Mouse (Mus musculus) brain, embryonic 14.5 days (tissue): Measurements from ENCODE around the gene Six5. TPM values are rescaled to one million over a fixed set of nuclear protein-coding genes. Genes with fewer than 3 reads are reported as not detected.
"Not testable (repeated sequence)": the region's sequence is repeated elsewhere in the genome, so short reads cannot be mapped to it uniquely, and the experiment has no call there.

Experiments
- DNase-seq: peaks from one replicate; pipeline ENCODE4 v3.0.0-alpha.2; 2011; ENCODE audit warnings: low read depth
- CTCF ChIP-seq: fragments of 200-500 bp; IDR thresholded peaks from 2 replicates; pipeline ENCODE4 v1.5.1; 2012; ENCODE audit warnings: inconsistent platforms, mild to moderate bottlenecking, moderate library complexity, borderline replicate concordance; ENCODE audit not compliant: insufficient read depth, insufficient read length; ENCODE audit errors: extremely low read depth
- POLR2A ChIP-seq: fragments of 200-500 bp; IDR thresholded peaks from 2 replicates; pipeline ENCODE4 v1.6.1; 2012; ENCODE audit warnings: mild to moderate bottlenecking, inconsistent platforms, borderline replicate concordance; ENCODE audit not compliant: poor library complexity, insufficient read depth, insufficient read length, severe bottlenecking; ENCODE audit errors: extremely low read depth
- polyA plus RNA-seq: library from polyadenylated mRNA; depleted of rRNA; stranded (reverse); fragments of >200 nt; gene quantifications from 2 replicates; pipeline ENCODE4 v1.2.3, GENCODE M21; 2012

Six5 gene
- polyA plus RNA-seq, 1 experiment = 16.3 TPM

- DNase-seq = no peak
- no peak for TF ChIP-seq CTCF
- TF ChIP-seq POLR2A = no peak
Observed at GRCm38 (mm10) chr7:19055108-19055507, 39.3 kb upstream of the Six5 start.

- TF ChIP-seq CTCF (no peak), POLR2A (no peak)
- DNase-seq = no peak
Observed at GRCm38 (mm10) chr7:19057405-19057804, 37.0 kb upstream of the Six5 start.

GRCm38 (mm10) chr7:19065896-19066295 lies 28.5 kb upstream of the Six5 start:
- TF ChIP-seq CTCF (no peak), POLR2A (no peak)
- DNase-seq = no peak

- TF ChIP-seq POLR2A (no peak), CTCF (no peak)
- DNase-seq = no peak
Observed at GRCm38 (mm10) chr7:19067063-19067462, 27.3 kb upstream of the Six5 start.

- TF ChIP-seq POLR2A = no peak
- TF ChIP-seq CTCF = no peak
- no peak for DNase-seq
Observed at GRCm38 (mm10) chr7:19067935-19068334, 26.5 kb upstream of the Six5 start.

DNA sequence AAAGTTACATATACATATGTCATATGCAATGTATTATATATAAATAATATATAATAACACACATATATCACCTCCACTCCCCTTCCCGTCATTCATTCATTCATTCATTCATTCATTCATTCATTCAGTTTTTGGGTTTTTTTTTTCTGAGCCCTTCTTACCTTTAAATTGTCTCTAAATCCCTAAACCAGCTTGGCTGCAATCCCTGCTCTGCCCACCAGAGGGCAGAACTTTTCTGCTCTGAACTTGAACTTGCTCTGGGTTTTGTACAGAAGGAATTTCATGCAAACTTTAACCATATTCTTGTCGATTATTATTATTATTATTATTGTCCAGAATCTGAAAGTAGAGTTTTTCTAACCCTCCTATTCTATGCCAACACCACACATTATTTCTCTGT lies 25.7 kb upstream of the Six5 start:
- peak; percentile 79 for DNase-seq
- TF ChIP-seq CTCF = peak; percentile 85; the same call in 1 of the 2 replicates
- no peak for TF ChIP-seq POLR2A

DNA sequence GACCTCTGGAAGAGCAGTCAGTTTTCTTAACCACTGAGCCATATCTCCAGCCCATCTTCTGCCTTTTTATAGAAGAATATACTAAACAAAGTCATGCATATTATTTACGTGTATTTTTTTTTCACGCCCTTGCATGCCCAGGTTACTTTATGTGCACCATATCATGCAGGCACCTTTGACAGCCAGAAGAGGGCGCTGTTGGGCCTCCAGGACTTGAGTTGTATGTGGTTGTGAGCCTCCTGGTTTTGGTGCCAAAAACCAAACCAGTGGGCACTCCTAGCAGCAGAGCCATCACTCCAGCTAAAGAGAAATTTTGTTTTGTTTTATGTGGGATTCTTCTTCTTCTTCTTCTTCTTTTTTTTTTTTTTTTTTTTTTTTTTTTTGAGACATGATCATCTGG lies 24.9 kb upstream of the Six5 start:
- DNase-seq = no peak
- TF ChIP-seq POLR2A = no peak
- TF ChIP-seq CTCF = peak; percentile 53; the same call in 1 of the 2 replicates

GRCm38 (mm10) chr7:19071024-19071423 lies 23.4 kb upstream of the Six5 start:
- not testable (repeated sequence) for DNase-seq

DNA sequence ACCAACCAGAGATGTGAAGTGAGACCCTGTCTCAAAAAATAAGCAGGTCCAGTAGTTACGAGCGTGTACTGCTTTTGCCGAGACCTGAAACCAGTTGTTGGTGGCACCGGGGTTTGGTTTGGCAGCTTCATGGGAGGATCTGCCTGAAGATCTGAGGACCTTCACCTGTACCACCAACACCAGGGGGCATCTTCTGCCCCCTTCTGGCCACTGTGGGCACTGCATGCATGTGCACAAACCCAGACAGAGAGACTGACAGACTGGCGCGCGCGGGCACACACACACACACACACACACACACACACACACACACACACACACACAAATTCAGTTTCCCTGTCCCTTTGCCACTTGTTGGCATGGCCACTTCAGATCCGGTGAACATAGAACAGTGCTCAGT lies 20.9 kb upstream of the Six5 start:
- TF ChIP-seq POLR2A (no peak), CTCF (peak; percentile 57)
- no peak for DNase-seq

GRCm38 (mm10) chr7:19074494-19074893 lies 19.9 kb upstream of the Six5 start:
- TF ChIP-seq POLR2A (no peak), CTCF (no peak)
- no peak for DNase-seq

GRCm38 (mm10) chr7:19075231-19075630 lies 19.2 kb upstream of the Six5 start:
- TF ChIP-seq CTCF = no peak
- no peak for TF ChIP-seq POLR2A
- no peak for DNase-seq

- no peak for TF ChIP-seq CTCF
- peak; percentile 92 for TF ChIP-seq POLR2A
- DNase-seq = peak; percentile 99
Observed at GRCm38 (mm10) chr7:19075723-19076585, 18.4 kb upstream of the Six5 start, which contains the start of gene Dmwd. TSS of gene Dmwd (plus strand) at chr7:19076227.
